Mouse (Mus musculus) adrenal gland, adult 8-10 months (tissue): ENCODE data around the gene Myo1g. TPM values are rescaled to one million over a fixed set of nuclear protein-coding genes. Genes with fewer than 3 reads are reported as not detected.

Experiments
- DNase-seq: peaks from one replicate; pipeline ENCODE4 v3.0.0; 2022
- total RNA-seq, 4 experiments: library from RNA; stranded (reverse); gene quantifications; 2 replicates each; pipeline ENCODE4 v1.2.4; 2022

Myo1g gene
- 1 to 10 TPM; 2.1 to 4.8 (median 3.4) TPM for total RNA-seq

GRCm38 (mm10) chr11:6520507-6521173 is at the start of gene Myo1g:
Myo1g (minus strand) TSS chr11:6520965.
- no peak for DNase-seq

DNA sequence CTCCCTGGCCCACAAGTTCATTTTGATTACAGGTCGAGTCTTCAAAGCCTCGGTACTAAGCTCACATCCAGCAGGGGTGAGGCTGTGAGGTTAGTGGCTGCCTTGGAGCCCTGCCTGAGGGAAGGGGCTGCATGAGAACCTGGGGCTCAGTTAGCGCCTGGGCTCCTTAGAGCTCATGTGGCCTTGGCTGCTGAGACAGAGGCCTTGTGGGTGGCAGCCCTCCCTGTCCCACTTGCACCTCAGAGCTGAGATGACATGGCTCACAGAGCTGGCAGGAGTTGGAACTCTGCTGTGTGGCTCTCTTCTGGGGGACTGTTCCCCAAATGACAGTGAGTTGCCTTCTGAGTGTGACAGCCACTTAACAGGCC is 48.6 kb upstream of the Myo1g start:
- peak; percentile 31 for DNase-seq

GRCm38 (mm10) chr11:6568584-6569409 is 48.0 kb upstream of the Myo1g start:
- no peak for DNase-seq

DNA sequence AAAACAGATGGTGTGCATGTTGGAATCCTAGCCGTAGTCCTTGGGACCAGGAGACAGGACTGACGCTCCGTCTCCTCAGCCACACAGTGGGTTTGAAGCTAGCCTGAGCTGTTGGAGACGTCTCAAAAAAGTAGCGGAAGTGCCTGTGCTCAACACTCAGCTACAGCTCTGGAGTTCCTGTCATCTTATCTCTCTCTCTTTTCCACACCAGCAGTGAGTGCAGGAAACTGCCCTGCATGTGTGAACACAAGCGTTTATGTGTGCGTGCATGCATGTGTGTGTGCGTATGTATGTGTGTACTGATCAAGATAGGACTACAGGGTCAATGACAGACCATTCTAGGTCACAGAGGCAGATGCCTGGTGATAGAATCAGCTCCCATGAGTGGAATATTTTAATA is 47.2 kb upstream of the Myo1g start:
- DNase-seq = no peak

DNA sequence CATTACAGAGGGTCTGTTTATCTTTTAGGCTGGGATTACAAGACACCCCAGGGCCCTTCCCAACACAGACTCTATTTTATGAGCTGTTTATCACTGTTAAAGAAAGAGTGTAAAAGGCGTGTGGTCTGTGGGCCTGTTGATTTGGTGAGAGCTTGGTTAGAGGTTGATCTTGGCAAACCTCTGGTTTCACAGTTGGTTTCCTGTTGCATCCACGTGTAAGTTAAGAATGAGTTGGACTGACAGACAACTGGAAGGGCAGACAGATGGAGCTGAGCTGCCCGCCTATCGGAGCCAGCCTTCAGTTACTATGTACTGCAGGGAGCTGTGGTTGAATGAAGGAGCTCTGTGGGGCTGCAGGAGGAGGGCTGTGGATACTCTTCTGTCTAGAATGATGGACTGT is 45.7 kb upstream of the Myo1g start:
- DNase-seq = no peak

- no peak for DNase-seq
These were observed 42.4 kb upstream of the Myo1g start for GRCm38 (mm10) chr11:6563201-6563600.

- DNase-seq = no peak
These were observed 41.6 kb upstream of the Myo1g start for GRCm38 (mm10) chr11:6562359-6562758.

- no peak for DNase-seq
These were observed 40.7 kb upstream of the Myo1g start for GRCm38 (mm10) chr11:6561474-6561873.

DNA sequence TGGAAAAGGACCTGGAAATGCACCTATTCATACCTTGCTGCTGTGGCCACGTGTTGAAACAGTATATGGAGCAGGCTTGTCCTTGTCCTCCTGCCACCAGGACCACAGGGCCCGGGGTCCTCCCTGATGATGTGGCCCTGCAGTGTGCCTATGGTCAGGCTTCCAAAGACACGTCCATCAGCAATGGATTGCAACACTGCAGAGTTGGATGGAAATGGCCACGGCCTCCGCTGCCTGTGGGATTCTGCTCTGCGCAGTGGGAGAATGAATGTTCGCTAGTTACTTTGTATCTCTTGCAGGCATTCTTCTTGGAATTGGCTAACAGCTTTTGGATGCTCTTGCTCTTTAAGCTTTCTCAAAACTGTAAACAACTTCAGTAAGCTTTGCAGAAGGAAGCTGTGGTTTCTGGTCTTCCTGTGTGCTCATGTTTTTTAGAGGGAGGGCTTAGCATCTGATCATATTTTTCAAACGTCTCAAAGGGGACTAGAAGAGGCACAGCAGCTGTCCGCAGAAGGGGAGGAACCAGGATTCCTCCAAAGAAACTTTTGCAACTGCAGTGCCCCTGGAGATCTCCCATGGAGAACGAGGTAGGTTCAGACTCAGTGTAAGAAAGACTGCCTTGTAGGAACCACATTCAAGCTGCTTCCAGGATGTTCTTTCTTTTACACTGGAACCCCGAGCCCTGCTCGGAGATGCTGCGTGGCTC is 40.0 kb upstream of the Myo1g start:
- no peak for DNase-seq

- no peak for DNase-seq
These were observed 39.2 kb upstream of the Myo1g start for GRCm38 (mm10) chr11:6559996-6560395.

- DNase-seq = no peak
These were observed 37.5 kb upstream of the Myo1g start for GRCm38 (mm10) chr11:6558234-6558633.

DNA sequence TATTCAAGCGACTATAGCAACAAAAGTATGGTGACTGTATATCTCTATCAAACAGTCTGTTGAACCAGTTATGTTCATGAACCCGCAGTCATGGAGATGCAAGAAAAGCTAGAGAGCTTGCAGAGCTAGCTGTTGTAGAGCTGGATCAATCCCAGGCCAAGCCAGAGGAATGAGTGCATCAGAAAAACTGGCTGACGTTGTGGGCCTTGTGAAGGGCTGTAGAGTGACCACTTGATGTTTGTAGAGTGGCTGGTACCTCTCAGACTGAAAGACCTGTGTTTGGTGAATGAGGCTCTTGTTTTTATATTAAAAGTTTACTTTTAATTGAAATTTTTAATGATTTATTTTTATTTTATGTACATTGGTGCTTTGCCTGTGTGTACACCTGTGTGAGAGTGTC is 29.4 kb upstream of the Myo1g start:
- no peak for DNase-seq

DNA sequence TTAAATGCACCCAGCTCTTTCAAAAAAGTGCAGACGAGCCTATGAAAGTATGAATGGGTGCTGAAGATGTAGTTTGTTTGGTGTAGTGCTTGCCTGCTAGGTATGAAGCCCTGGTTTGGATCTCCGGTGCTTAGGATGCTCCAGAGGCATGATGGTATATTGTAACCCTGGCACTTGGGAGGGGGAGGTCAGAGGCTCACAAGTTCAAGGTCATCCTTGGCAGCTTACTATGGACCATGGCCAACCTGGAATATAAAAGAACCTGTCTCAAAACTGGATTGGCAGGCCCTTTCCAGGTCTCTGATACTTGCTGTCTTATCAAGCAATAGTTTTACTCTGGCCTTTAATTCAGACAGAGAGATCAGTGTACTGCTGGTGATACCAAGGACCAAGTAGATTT is 29.0 kb upstream of the Myo1g start:
- no peak for DNase-seq

DNA sequence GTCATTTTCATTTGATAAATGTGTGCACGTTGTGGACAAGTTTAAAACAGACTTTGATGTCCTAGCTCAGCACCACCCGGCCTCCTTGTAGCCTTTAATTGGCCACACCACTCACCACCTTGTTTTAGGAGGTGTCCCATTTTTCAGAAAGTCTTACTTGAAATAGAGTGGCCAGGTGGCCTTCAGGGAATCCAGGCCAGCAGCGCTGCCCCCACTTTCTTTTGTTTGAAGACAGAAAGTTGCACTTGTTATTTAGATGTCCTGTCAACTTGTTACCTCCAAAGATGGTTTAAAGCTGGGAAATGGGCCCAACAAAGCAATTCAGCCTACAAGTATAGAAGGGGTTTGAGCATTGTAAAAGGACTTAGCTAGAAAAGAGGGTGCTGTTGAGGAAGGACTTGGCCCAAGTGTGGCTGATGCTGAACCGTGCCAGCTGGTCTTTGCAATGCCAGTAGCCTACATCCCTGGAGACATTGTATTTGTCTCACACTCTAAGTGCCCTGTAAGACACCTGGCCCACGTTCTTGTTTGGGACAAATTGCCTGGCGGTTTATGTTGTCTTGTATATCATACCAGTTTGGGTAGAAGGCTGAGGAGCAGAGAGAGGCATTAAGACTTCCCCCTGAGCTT is 27.0 kb upstream of the Myo1g start:
- no peak for DNase-seq

GRCm38 (mm10) chr11:6547037-6547680 is 26.4 kb upstream of the Myo1g start:
- peak; percentile 62 for DNase-seq

DNA sequence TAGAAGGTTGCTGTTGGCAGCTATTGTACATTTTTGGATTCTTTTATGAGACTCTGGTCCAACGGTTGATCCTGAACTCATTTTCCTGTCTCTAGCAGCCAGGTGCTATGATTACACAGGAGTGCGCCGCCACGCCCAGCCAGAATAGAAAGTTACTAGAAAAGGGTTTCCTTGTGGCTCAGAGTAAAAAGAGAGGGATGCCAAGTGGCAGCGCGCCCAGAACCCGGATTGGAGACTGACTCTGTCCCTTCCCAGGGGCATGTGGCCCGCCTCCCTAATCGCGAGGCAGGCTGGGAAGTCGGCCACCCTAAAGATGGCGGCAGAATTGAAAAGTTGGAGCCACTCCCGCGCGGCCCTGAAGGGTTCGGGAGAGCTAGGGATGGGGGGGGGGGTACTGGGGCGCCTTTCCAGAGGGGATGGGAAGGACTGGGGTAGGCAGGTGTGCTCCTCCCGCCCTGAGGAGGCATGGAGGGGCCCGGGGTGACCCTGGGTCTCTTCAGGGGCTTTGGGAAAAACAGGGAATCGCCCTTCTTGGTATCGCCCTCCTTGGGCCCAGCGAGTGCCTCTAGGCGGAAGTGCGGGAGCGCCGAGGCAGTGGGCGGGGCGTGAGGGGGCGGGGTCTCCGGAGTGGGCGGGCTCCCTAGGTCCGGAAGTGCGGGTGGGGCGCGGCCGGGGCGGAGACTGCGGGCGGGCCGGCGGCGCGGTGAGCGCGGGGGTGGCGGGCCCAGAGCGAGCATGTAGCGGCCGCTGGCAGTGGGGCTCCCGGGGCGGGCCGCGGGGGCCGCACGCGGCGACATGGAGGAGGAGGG is 25.6 kb upstream of the Myo1g start, which contains the start of gene Ccm2:
Gene Ccm2, plus strand, starts transcription at position 683 of the 809 bp plus-strand sequence.
- DNase-seq = peak; percentile 97

DNA sequence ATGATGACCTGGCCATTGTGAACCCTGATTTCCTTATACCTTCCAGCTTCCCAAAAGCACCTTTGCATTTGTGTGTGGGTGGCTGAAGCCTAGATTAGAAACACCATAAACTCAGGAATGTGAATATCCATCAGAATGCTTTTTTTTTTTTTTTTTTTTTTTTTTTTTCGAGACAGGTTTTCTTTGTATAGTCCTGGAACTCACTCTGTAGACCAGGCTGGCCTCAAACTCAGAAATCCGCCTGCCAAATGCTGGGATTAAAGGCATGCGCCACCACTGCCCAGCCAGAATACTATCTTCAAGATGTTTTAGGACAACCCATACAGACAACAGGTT is 25.1 kb upstream of the Myo1g start:
- DNase-seq = no peak

DNA sequence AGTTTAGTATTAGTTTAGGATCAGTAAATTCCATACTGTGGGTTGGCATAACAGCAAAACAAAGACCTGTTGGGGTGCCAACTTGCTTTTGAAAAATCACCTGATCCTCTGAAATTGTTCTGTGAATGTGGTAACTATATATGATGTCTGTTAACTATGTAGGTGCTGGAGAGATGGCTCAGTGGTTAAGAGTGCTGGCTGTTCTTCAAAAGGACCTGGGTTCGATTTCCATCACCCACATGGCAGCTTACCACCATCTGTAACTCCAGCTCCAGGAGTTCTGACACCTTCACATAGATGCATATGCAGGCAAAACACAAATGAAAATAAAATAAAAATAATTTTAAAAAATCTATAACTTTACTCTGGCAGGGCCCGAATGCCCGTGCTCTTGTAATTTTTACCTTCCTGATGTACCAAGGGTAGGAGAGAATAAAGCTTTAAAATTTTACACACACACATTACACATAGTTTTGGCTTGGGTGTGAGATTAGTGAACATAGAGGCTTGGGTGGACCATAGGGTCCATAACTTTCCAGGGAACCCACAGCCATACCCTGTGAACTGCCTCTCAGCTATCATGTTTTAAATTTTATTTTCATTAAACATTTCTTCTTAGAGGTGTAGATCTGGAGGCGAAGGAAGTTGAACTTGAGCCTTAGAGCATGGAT is 24.6 kb upstream of the Myo1g start:
- no peak for DNase-seq

- DNase-seq = no peak
These were observed 23.9 kb upstream of the Myo1g start for GRCm38 (mm10) chr11:6544683-6545082.

DNA sequence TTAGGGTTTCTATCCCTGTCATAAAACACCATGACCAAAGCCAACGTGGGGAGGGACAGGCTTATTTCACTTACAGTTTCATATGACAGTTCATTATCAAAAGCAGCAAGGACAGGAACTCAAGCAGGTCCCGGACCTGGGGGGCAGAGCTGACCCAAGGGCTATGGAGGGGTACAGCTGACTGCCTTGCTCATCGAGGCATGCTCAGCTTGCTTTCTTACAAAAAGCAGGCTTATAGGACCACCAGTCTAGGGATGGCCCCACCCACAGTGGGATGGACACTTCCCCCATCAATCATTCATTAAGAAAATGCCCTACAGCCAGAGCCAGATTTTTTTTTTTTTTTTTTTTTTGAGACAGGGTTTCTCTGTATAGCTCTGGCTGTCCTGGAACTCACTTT is 10.0 kb upstream of the Myo1g start:
- DNase-seq = no peak

GRCm38 (mm10) chr11:6529961-6530360 is 9.2 kb upstream of the Myo1g start:
- no peak for DNase-seq
